Mouse (Mus musculus) ES-Bruce4 (cell line): ENCODE results near the gene Inha.

Source experiments
- CTCF ChIP-seq: IDR thresholded peaks from one replicate; pipeline ENCODE4 v1.8.1; 2011; ENCODE audit warnings: low read depth, low read length
- EP300 ChIP-seq: IDR thresholded peaks from 2 replicates; pipeline ENCODE4 v1.6.1; 2011; ENCODE audit warnings: low read depth, low read length; ENCODE audit not compliant: insufficient read depth
- POLR2A ChIP-seq: IDR thresholded peaks from one replicate; pipeline ENCODE4 v1.8.1; 2011; ENCODE audit warnings: low read length; ENCODE audit not compliant: insufficient read depth

GRCm38 (mm10) chr1:75541496-75541895 is 34.6 kb downstream of the Inha start:
- TF ChIP-seq CTCF (no peak), POLR2A (no peak), EP300 (no peak)
